Mouse (Mus musculus) layer of hippocampus, adult 8-10 months (tissue): ENCODE results near the gene Zbtb2. TPM values are rescaled to one million over a fixed set of nuclear protein-coding genes. Genes with fewer than 3 reads are reported as not detected.

ENCODE experiments used
- DNase-seq, 2 experiments: peaks; one replicate each; pipeline ENCODE4 v3.0.0; 2022; ENCODE audit warnings: low spot score in 2 of 2
- total RNA-seq, 4 experiments: library from RNA; stranded (reverse); gene quantifications; 2 replicates each; pipeline ENCODE4 v1.2.4; 2022

Gene Zbtb2
- total RNA-seq, 4 experiments from 2014 or later = 11.9 to 14.7 (median 13.0) TPM

- peak; percentile 90 to 92 for DNase-seq
Measured at GRCm38 (mm10) chr10:4386609-4387591, 1.0 kb downstream of the Zbtb2 start.

GRCm38 (mm10) chr10:4384244-4384643, 3.7 kb downstream of the Zbtb2 start:
- DNase-seq = no peak

GRCm38 (mm10) chr10:4380748-4381147, 7.2 kb downstream of the Zbtb2 start:
- no peak for DNase-seq

GRCm38 (mm10) chr10:4376931-4377330, 11.0 kb downstream of the Zbtb2 start:
- no peak for DNase-seq

- no peak for DNase-seq
Measured at GRCm38 (mm10) chr10:4376461-4376860, 11.4 kb downstream of the Zbtb2 start.

GRCm38 (mm10) chr10:4375267-4375666, 12.6 kb downstream of the Zbtb2 start:
- no peak for DNase-seq

GRCm38 (mm10) chr10:4374734-4375133, 13.2 kb downstream of the Zbtb2 start:
- DNase-seq = no peak

- no peak for DNase-seq
Measured at GRCm38 (mm10) chr10:4374239-4374638, 13.7 kb downstream of the Zbtb2 start.

GRCm38 (mm10) chr10:4373558-4373957, 14.3 kb downstream of the Zbtb2 start:
- no peak for DNase-seq

- DNase-seq = peak in 1 of 2 experiments; percentile 39
Measured at GRCm38 (mm10) chr10:4372011-4372410, 15.9 kb downstream of the Zbtb2 start.

GRCm38 (mm10) chr10:4370105-4370504, 17.8 kb downstream of the Zbtb2 start:
- DNase-seq = no peak

GRCm38 (mm10) chr10:4364618-4365017, 23.3 kb downstream of the Zbtb2 start:
- DNase-seq = no peak

GRCm38 (mm10) chr10:4357435-4357834, 30.5 kb downstream of the Zbtb2 start:
- no peak for DNase-seq

GRCm38 (mm10) chr10:4356640-4357039, 31.3 kb downstream of the Zbtb2 start:
- DNase-seq = no peak

- DNase-seq = no peak
Measured at GRCm38 (mm10) chr10:4355882-4356451, 31.9 kb downstream of the Zbtb2 start.

GRCm38 (mm10) chr10:4354371-4355260, 33.3 kb downstream of the Zbtb2 start:
- DNase-seq = no peak

- DNase-seq = no peak
Measured at GRCm38 (mm10) chr10:4347591-4347990, 40.3 kb downstream of the Zbtb2 start.

- DNase-seq = no peak
Measured at GRCm38 (mm10) chr10:4347136-4347492, 40.8 kb downstream of the Zbtb2 start.

GRCm38 (mm10) chr10:4346489-4347135, 41.3 kb downstream of the Zbtb2 start:
- DNase-seq = peak; percentile 81 to 91

- no peak for DNase-seq
Measured at GRCm38 (mm10) chr10:4341430-4341829, 46.5 kb downstream of the Zbtb2 start.

- DNase-seq = no peak
Measured at GRCm38 (mm10) chr10:4338863-4339461, 48.9 kb downstream of the Zbtb2 start.
